Mouse (Mus musculus) gastrocnemius, adult 2 months (tissue): ENCODE measurements at regions not wholly inside any gene's neighbourhood (a gene's known extent, or its start where the extent isn't known, plus 50 kb on each side); places are given as distances from the start of the nearest gene placed in this dataset.
A peak's percentile ranks its signal among the peaks of the same experiment; 100 is the strongest.

Experiments
- DNase-seq: peaks from one replicate; pipeline ENCODE4 v3.0.0; 2022
- H3K27ac ChIP-seq: fragments of 200-600 bp; 2 replicates; pipeline ENCODE4 v1.8.1; 2022; ENCODE audit warnings: mild to moderate bottlenecking
- H3K4me3 ChIP-seq: fragments of 200-600 bp; 2 replicates; pipeline ENCODE4 v1.8.1; 2022; ENCODE audit warnings: mild to moderate bottlenecking, moderate library complexity
- CTCF ChIP-seq: fragments of 200-600 bp; IDR thresholded peaks from 2 replicates; pipeline ENCODE4 v1.8.1; 2022; ENCODE audit warnings: antibody characterized with exemption, mild to moderate bottlenecking, moderate library complexity
- intact Hi-C: fragments of 180-260 bp; cut with DNase I; formaldehyde crosslinking; loops from one replicate; pipeline ENCODE4 v1.15.1; 2025

- intact Hi-C loops, result no loop called here
- H3K27ac ChIP-seq, result no peak overlapping the region
- TF ChIP-seq CTCF, result no peak
- no peak overlapping the region for H3K4me3 ChIP-seq
- no peak for DNase-seq
Measured at GRCm38 (mm10) chr16:79256084-79256483, 165.2 kb upstream of the Tmprss15 start.

GRCm38 (mm10) chr16:79240857-79241491 lies 150.1 kb upstream of the Tmprss15 start:
- no peak overlapping the region for H3K27ac ChIP-seq
- TF ChIP-seq CTCF, result no peak
- intact Hi-C loops, result no loop called here
- DNase-seq, result no peak
- no peak overlapping the region for H3K4me3 ChIP-seq

GRCm38 (mm10) chr16:79240191-79240590 lies 149.3 kb upstream of the Tmprss15 start:
- intact Hi-C loops, result no loop called here
- Histone ChIP-seq H3K4me3 (no peak overlapping the region), H3K27ac (no peak overlapping the region)
- TF ChIP-seq CTCF, result no peak
- no peak for DNase-seq

- Histone ChIP-seq H3K27ac (no peak overlapping the region), H3K4me3 (no peak overlapping the region)
- no peak for DNase-seq
- intact Hi-C loops, result no loop called here
- no peak for TF ChIP-seq CTCF
Measured at GRCm38 (mm10) chr16:79191196-79191595, 100.3 kb upstream of the Tmprss15 start.

- DNase-seq, result no peak
- Histone ChIP-seq H3K27ac (no peak overlapping the region), H3K4me3 (no peak overlapping the region)
- no peak for TF ChIP-seq CTCF
- intact Hi-C loops, result no loop called here
Measured at GRCm38 (mm10) chr16:79186471-79186870, 95.6 kb upstream of the Tmprss15 start.

- H3K27ac ChIP-seq, result no peak overlapping the region
- intact Hi-C loops, result no loop called here
- DNase-seq, result no peak
- no peak for TF ChIP-seq CTCF
- no peak overlapping the region for H3K4me3 ChIP-seq
Measured at GRCm38 (mm10) chr16:79182474-79182873, 91.6 kb upstream of the Tmprss15 start.

GRCm38 (mm10) chr16:79177299-79177999 lies 86.6 kb upstream of the Tmprss15 start:
- H3K27ac ChIP-seq, result no peak overlapping the region
- no peak for DNase-seq
- intact Hi-C loops, result no loop called here
- no peak overlapping the region for H3K4me3 ChIP-seq
- no peak for TF ChIP-seq CTCF

GRCm38 (mm10) chr16:79176832-79177243 lies 85.9 kb upstream of the Tmprss15 start:
- Histone ChIP-seq H3K27ac (no peak overlapping the region), H3K4me3 (no peak overlapping the region)
- intact Hi-C loops, result no loop called here
- no peak for TF ChIP-seq CTCF
- DNase-seq, result no peak

- TF ChIP-seq CTCF, result peak; percentile 77
- intact Hi-C loops, result no loop called here
- Histone ChIP-seq H3K27ac (no peak overlapping the region), H3K4me3 (no peak overlapping the region)
- peak; percentile 28 for DNase-seq
Measured at GRCm38 (mm10) chr16:79168193-79168592, 77.3 kb upstream of the Tmprss15 start.

GRCm38 (mm10) chr16:79142813-79143212 lies 51.9 kb upstream of the Tmprss15 start:
- intact Hi-C loops, result no loop called here
- Histone ChIP-seq H3K4me3 (no peak overlapping the region), H3K27ac (no peak overlapping the region)
- no peak for DNase-seq
- no peak for TF ChIP-seq CTCF
